Mouse (Mus musculus) liver, embryonic 14.5 days (tissue): ENCODE measurements around the gene Treml2.

Experiments used
- CTCF ChIP-seq: IDR thresholded peaks from 2 replicates; pipeline ENCODE4 v1.5.1; 2016; ENCODE audit warnings: antibody characterized with exemption, low read depth, control low read depth
- EP300 ChIP-seq: IDR thresholded peaks from 2 replicates; pipeline ENCODE4 v1.6.1; 2016; ENCODE audit warnings: antibody characterized with exemption, low read depth

GRCm38 (mm10) chr17:48274098-48274497 lies 25.2 kb upstream of the Treml2 start:
- no peak for TF ChIP-seq CTCF
- TF ChIP-seq EP300: no peak
